Mouse (Mus musculus): ENCODE results near the gene Dzank1. TPM values are rescaled to one million over a fixed set of nuclear protein-coding genes. Genes with fewer than 3 reads are reported as not detected.

The Dzank1 gene
- polyA plus RNA-seq, 1 experiment, result 0.12 TPM

GRCm38 (mm10) chr2:144439191-144439700, 88.0 kb downstream of the Dzank1 start:
- no peaks in the 10 kb centered on the region for H3K36me3 ChIP-seq (ENCODE audit: control insufficient read depth, insufficient read depth)
- no peaks in the 10 kb centered on the region for H3K27me3 ChIP-seq (ENCODE audit: control insufficient read depth, insufficient read depth, insufficient read length)
- TF ChIP-seq POLR2A (IDR thresholded peaks at IDR 0.05; ENCODE audit: insufficient read length, low read depth) (no peak), CEBPB (IDR thresholded peaks at IDR 0.05; ENCODE audit: insufficient read depth, poor library complexity, severe bottlenecking) (no peak), MYOG (IDR thresholded peaks at IDR 0.05; ENCODE audit: control insufficient read depth in 1 of 3, insufficient read depth in 1 of 3, insufficient read length in 2 of 3, low read depth in 2 of 3) (no peak), USF1 (IDR thresholded peaks at IDR 0.05; ENCODE audit: low read depth) (no peak), TCF3 (IDR thresholded peaks at IDR 0.05; ENCODE audit: insufficient read length, low read depth) (no peak), SRF (IDR thresholded peaks at IDR 0.05; ENCODE audit: control insufficient read depth, insufficient read length, low read depth) (no peak)
- H3K4me3 ChIP-seq, result no peak overlapping the region
- no peak overlapping the region for H3K4me2 ChIP-seq (ENCODE audit: low read depth)
- no peak overlapping the region for H3ac ChIP-seq (ENCODE audit: control insufficient read depth, insufficient read length)
- H3K79me2 ChIP-seq (ENCODE audit: control insufficient read depth, insufficient read depth), result no peaks in the 10 kb centered on the region

- Histone ChIP-seq H3K79me2 (ENCODE audit: control insufficient read depth, insufficient read depth) (no peaks in the 10 kb centered on the region), H3ac (ENCODE audit: control insufficient read depth, insufficient read length) (no peak overlapping the region), H3K36me3 (ENCODE audit: control insufficient read depth, insufficient read depth) (no peaks in the 10 kb centered on the region), H3K27me3 (ENCODE audit: control insufficient read depth, insufficient read depth, insufficient read length) (no peaks in the 10 kb centered on the region), H3K4me3 (no peak overlapping the region), H3K4me2 (ENCODE audit: low read depth) (no peak overlapping the region)
- TF ChIP-seq MYOD1 (IDR thresholded peaks at IDR 0.05; ENCODE audit: control insufficient read depth in 1 of 3, insufficient read length in 2 of 3, low read depth in 2 of 3), result no peak
- no peak for TF ChIP-seq MAX (IDR thresholded peaks at IDR 0.05; ENCODE audit: low read depth)
- TF ChIP-seq CEBPB (IDR thresholded peaks at IDR 0.05; ENCODE audit: insufficient read depth, poor library complexity, severe bottlenecking), result no peak
- no peak for TF ChIP-seq E2F4 (IDR thresholded peaks at IDR 0.05; ENCODE audit: insufficient read depth)
- TF ChIP-seq REST (IDR thresholded peaks at IDR 0.05; ENCODE audit: insufficient read depth, insufficient read length), result no peak
- no peak for TF ChIP-seq POLR2AphosphoS2 (IDR thresholded peaks at IDR 0.05; ENCODE audit: insufficient read length, low read depth)
- TF ChIP-seq SRF (IDR thresholded peaks at IDR 0.05; ENCODE audit: control insufficient read depth, insufficient read length, low read depth), result no peak
- TF ChIP-seq TCF12 (IDR thresholded peaks at IDR 0.05; ENCODE audit: insufficient read depth, poor library complexity, severe bottlenecking), result no peak
- no peak for TF ChIP-seq POLR2A (IDR thresholded peaks at IDR 0.05; ENCODE audit: insufficient read length, low read depth)
- no peak for TF ChIP-seq MYOG (IDR thresholded peaks at IDR 0.05; ENCODE audit: control insufficient read depth in 1 of 3, insufficient read depth in 1 of 3, insufficient read length in 2 of 3, low read depth in 2 of 3)
- no peak for TF ChIP-seq USF1 (IDR thresholded peaks at IDR 0.05; ENCODE audit: low read depth)
- no peak for TF ChIP-seq TCF3 (IDR thresholded peaks at IDR 0.05; ENCODE audit: insufficient read length, low read depth)
These were observed 88.8 kb downstream of the Dzank1 start for GRCm38 (mm10) chr2:144438424-144438823.

- Histone ChIP-seq H3K4me3 (no peak overlapping the region), H3K79me2 (ENCODE audit: control insufficient read depth, insufficient read depth) (no peaks in the 10 kb centered on the region), H3K36me3 (ENCODE audit: control insufficient read depth, insufficient read depth) (no peaks in the 10 kb centered on the region), H3ac (ENCODE audit: control insufficient read depth, insufficient read length) (no peak overlapping the region), H3K4me2 (ENCODE audit: low read depth) (no peak overlapping the region), H3K27me3 (ENCODE audit: control insufficient read depth, insufficient read depth, insufficient read length) (no peaks in the 10 kb centered on the region)
- TF ChIP-seq USF1 (IDR thresholded peaks at IDR 0.05; ENCODE audit: low read depth) (no peak), MYOD1 (IDR thresholded peaks at IDR 0.05; ENCODE audit: control insufficient read depth in 1 of 3, insufficient read length in 2 of 3, low read depth in 2 of 3) (no peak), REST (IDR thresholded peaks at IDR 0.05; ENCODE audit: insufficient read depth, insufficient read length) (no peak), TCF12 (IDR thresholded peaks at IDR 0.05; ENCODE audit: insufficient read depth, poor library complexity, severe bottlenecking) (no peak), CEBPB (IDR thresholded peaks at IDR 0.05; ENCODE audit: insufficient read depth, poor library complexity, severe bottlenecking) (no peak), POLR2AphosphoS2 (IDR thresholded peaks at IDR 0.05; ENCODE audit: insufficient read length, low read depth) (no peak), POLR2A (IDR thresholded peaks at IDR 0.05; ENCODE audit: insufficient read length, low read depth) (no peak), MAX (IDR thresholded peaks at IDR 0.05; ENCODE audit: low read depth) (no peak), MYOG (IDR thresholded peaks at IDR 0.05; ENCODE audit: control insufficient read depth in 1 of 3, insufficient read depth in 1 of 3, insufficient read length in 2 of 3, low read depth in 2 of 3) (no peak)
These were observed 91.5 kb downstream of the Dzank1 start for GRCm38 (mm10) chr2:144435679-144436078.

- TF ChIP-seq MAX (IDR thresholded peaks at IDR 0.05; ENCODE audit: low read depth), result no peak
- H3K27me3 ChIP-seq (ENCODE audit: control insufficient read depth, insufficient read depth, insufficient read length), result no peaks in the 10 kb centered on the region
- no peak overlapping the region for H3K4me3 ChIP-seq
- no peaks in the 10 kb centered on the region for H3K79me2 ChIP-seq (ENCODE audit: control insufficient read depth, insufficient read depth)
- H3K36me3 ChIP-seq (ENCODE audit: control insufficient read depth, insufficient read depth), result no peaks in the 10 kb centered on the region
- H3K4me2 ChIP-seq (ENCODE audit: low read depth), result no peak overlapping the region
- H3ac ChIP-seq (ENCODE audit: control insufficient read depth, insufficient read length), result no peak overlapping the region
These were observed 95.9 kb downstream of the Dzank1 start for GRCm38 (mm10) chr2:144431286-144431825.

- Histone ChIP-seq H3K79me2 (ENCODE audit: control insufficient read depth, insufficient read depth) (no peaks in the 10 kb centered on the region), H3K4me3 (no peak overlapping the region), H3ac (ENCODE audit: control insufficient read depth, insufficient read length) (no peak overlapping the region), H3K36me3 (ENCODE audit: control insufficient read depth, insufficient read depth) (no peaks in the 10 kb centered on the region), H3K4me2 (ENCODE audit: low read depth) (no peak overlapping the region), H3K27me3 (ENCODE audit: control insufficient read depth, insufficient read depth, insufficient read length) (no peaks in the 10 kb centered on the region)
- TF ChIP-seq SRF (IDR thresholded peaks at IDR 0.05; ENCODE audit: control insufficient read depth, insufficient read length, low read depth), result no peak
- no peak for TF ChIP-seq TCF12 (IDR thresholded peaks at IDR 0.05; ENCODE audit: insufficient read depth, poor library complexity, severe bottlenecking)
- no peak for TF ChIP-seq TCF3 (IDR thresholded peaks at IDR 0.05; ENCODE audit: insufficient read length, low read depth)
- TF ChIP-seq USF1 (IDR thresholded peaks at IDR 0.05; ENCODE audit: low read depth), result no peak
- no peak for TF ChIP-seq E2F4 (IDR thresholded peaks at IDR 0.05; ENCODE audit: insufficient read depth)
- TF ChIP-seq POLR2A (IDR thresholded peaks at IDR 0.05; ENCODE audit: insufficient read length, low read depth), result no peak
- TF ChIP-seq MYOG (IDR thresholded peaks at IDR 0.05; ENCODE audit: control insufficient read depth in 1 of 3, insufficient read depth in 1 of 3, insufficient read length in 2 of 3, low read depth in 2 of 3), result no peak
- no peak for TF ChIP-seq MYOD1 (IDR thresholded peaks at IDR 0.05; ENCODE audit: control insufficient read depth in 1 of 3, insufficient read length in 2 of 3, low read depth in 2 of 3)
- no peak for TF ChIP-seq REST (IDR thresholded peaks at IDR 0.05; ENCODE audit: insufficient read depth, insufficient read length)
- TF ChIP-seq POLR2AphosphoS2 (IDR thresholded peaks at IDR 0.05; ENCODE audit: insufficient read length, low read depth), result no peak
- TF ChIP-seq MAX (IDR thresholded peaks at IDR 0.05; ENCODE audit: low read depth), result no peak
- no peak for TF ChIP-seq CEBPB (IDR thresholded peaks at IDR 0.05; ENCODE audit: insufficient read depth, poor library complexity, severe bottlenecking)
These were observed 98.0 kb downstream of the Dzank1 start for GRCm38 (mm10) chr2:144429171-144429570.
